ENCODE assay signal across 8 mouse cellular contexts in genomic region chr4:107803351-107804106, GRCm38 (mm10). TPM values are rescaled to one million over a fixed set of nuclear protein-coding genes. Genes with fewer than 3 reads are reported as not detected.
DNase-seq lines count a peak whose midpoint lies in the region; ATAC-seq lines count a peak whose summit lies in the region.

No protein-coding gene starts in this region.

- peaks cover 64% of the 10 kb centered on the region for H3K4me1 ChIP-seq in midbrain, embryonic 10.5 days

- peak overlapping the region; percentile 93 for H3K27ac ChIP-seq in midbrain, embryonic 10.5 days (replicated peaks)

- WGBS in midbrain, embryonic 10.5 days: under 1% methylated on average over 39 of the region's 46 CpGs

- peaks cover 15% of the 10 kb centered on the region for H3K27me3 ChIP-seq in midbrain, embryonic 10.5 days (ENCODE audit: low read depth, poor library complexity, severe bottlenecking)

- peak; percentile 95 to 96 for DNase-seq in adrenal gland, adult (ENCODE audit: inconsistent age in 2 of 2, low spot score in 1 of 2)
- DNase-seq in gastrocnemius, postnatal 10 days: peak; percentile 55
- DNase-seq in left cerebral cortex, postnatal 4 days: peak; percentile 76
- peak; percentile 93 for DNase-seq in midbrain, embryonic 10.5 days (ENCODE audit: low spot score)
- DNase-seq in right cerebral cortex, postnatal 36 days (ENCODE audit: low spot score in 2 of 2): peak; percentile 64 to 67
- DNase-seq in urinary bladder, postnatal 36 days (ENCODE audit: low spot score in 2 of 2): peak; percentile 73 to 77

- H3K9me3 ChIP-seq in midbrain, embryonic 10.5 days (replicated peaks): no peaks in the 10 kb centered on the region

- H3K4me3 ChIP-seq in midbrain, embryonic 10.5 days: peak overlapping the region; percentile 93

- intact Hi-C loops in left cerebral cortex, postnatal 4 days (cut with DNase I): loop anchor here (2.0 to 5.0 kb wide), 2 partner anchors 34 to 65 kb away; no protein-coding TSS in a partner anchor

- ATAC-seq in common myeloid progenitor, adult 5-6 weeks (replicated peaks; ENCODE audit: low read depth, poor library complexity, severe bottlenecking): peak; percentile 74
- ATAC-seq in inflammation-experienced regulatory T-cells, adult 6 months: peak; percentile 56

- H3K36me3 ChIP-seq in midbrain, embryonic 10.5 days: peaks cover 42% of the 10 kb centered on the region

RNA-seq across cellular contexts. Expression of gene Lrp8, which starts 1.5 kb away (rescaled TPM):
- 7.4 and 10.4 TPM in 2 replicates for total RNA-seq in common myeloid progenitor, adult 5-6 weeks (2017)
- total RNA-seq in gastrocnemius, postnatal 10 days (2021): 1 to 10 TPM in 1 of 2 experiments, under 1 TPM in 1; 0.99 to 1.7 TPM
- polyA plus RNA-seq in inflammation-experienced regulatory T-cells, adult 6 months (2017; shearing (Covaris generic)): 1 to 10 TPM; 1.2 to 1.5 (median 1.2) TPM
- 100 to 1,000 TPM; 207 to 215 TPM for total RNA-seq in left cerebral cortex, postnatal 4 days (2021)
- 10.4 and 15.0 TPM in 2 replicates for polyA plus RNA-seq in midbrain, embryonic 10.5 days (2016; fragmentation: Nextera tagmentation; extraction: Ambion mirVana)

Comparison
In these comparisons a context has a peak if more than half of its experiments do, and no peak if none do; other contexts are left out.
1. Peak in every context shown above with its lines: DNase-seq, ATAC-seq, H3K4me3 ChIP-seq and H3K27ac ChIP-seq.
2. RNA of gene Lrp8, which starts 1.5 kb away (total RNA-seq): 207 to 215 TPM in left cerebral cortex, postnatal 4 days; 7.4 to 10.4 TPM in common myeloid progenitor, adult 5-6 weeks and 0.99 to 1.7 TPM in gastrocnemius, postnatal 10 days; every median in the first group is over 10 times any median in the second.